Mouse (Mus musculus) cerebellum, adult 2 months (tissue): ENCODE data around the gene Grik2.

Experiments used
- CTCF ChIP-seq: fragments of 200-500 bp; IDR thresholded peaks from 2 replicates; pipeline ENCODE4 v1.5.1; 2011; ENCODE audit warnings: low read depth, mild to moderate bottlenecking, control low read depth, low read length, moderate library complexity, borderline replicate concordance; ENCODE audit not compliant: insufficient read depth
- POLR2A ChIP-seq: fragments of 200-500 bp; IDR thresholded peaks from 2 replicates; pipeline ENCODE4 v1.6.1; 2011; ENCODE audit warnings: low read length, control low read depth, borderline replicate concordance; ENCODE audit not compliant: insufficient read depth

DNA sequence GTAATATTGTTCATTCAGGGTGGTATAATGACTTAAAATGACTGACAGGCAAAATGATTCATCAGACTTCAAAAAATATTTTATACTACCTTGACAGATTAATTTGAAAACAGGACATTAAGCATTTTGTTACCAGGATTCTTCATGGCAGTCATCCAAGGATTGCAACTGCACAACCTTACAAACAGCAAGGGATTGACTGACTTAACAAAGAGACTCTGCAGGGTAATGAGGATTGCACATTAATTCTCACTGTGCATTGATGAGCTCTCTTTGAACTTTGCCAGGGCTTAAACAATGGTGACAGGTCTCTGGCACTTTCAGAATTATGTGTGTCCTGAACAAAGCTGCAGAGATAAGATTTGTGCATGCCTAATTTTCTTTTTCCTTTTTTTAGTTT is 466.2 kb downstream of the Grik2 start:
- TF ChIP-seq CTCF (no peak), POLR2A (no peak)
